Mouse (Mus musculus) v-Abl transformed pro-B cells (cell line): Measurements from ENCODE around the gene Nfx1.

Source experiments
- in situ Hi-C, 2 experiments: fragments of 400-800 bp; cut with MboI; formaldehyde crosslinking; loops; one replicate each; pipeline ENCODE4 v1.15.1; 2025; ENCODE audit not compliant: unreplicated experiment in 2 of 2

Gene Nfx1

DNA sequence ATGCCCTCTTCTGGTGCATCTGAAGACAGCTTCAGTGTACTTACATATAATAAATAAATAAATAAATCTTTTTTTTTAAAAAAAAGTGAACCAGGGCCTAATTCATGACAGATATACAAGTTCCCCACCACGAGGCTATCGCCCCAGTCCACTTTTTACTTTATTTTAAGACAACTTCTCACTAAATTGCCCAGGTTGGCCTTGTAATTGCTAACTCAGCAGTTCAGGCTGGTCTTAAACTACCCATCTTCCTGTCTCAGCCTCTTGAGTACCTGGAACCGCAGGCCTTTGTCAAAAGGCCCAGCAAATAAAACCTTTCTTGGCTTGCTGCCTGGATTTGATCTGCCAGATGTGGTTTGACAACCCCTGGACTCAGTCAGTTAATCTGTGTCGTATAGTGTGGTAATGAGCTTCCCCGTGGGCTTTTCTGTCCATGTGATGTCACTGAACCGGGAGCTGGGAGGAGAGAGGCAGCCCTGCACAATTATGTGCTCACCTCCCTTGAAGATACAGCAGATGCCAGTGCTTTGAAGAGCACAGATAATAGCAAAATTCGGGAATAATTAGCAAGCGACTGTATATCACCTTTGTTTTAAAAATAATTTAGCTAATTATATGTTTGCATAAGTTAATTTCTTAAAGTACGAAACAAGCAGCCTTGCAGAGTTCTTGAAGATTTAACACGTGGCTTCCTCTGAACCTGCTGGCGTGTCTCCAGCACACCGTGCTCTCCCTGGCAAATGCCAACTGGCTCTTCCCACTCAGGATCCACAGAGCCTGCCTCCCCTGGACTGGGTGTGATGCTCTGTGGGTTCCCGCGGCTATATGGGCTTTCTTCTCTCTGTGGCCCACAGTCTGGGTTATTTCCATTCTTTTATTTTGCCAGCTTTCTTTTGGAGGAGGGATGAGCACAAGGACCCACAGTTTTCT, 101.1 kb downstream of the Nfx1 start:
- in situ Hi-C loops: loop anchor here in 1 of 2 experiments (25.0 kb wide), 1 partner anchor 1891 kb away; the partner anchor contains the start of gene 1700022I11Rik

DNA sequence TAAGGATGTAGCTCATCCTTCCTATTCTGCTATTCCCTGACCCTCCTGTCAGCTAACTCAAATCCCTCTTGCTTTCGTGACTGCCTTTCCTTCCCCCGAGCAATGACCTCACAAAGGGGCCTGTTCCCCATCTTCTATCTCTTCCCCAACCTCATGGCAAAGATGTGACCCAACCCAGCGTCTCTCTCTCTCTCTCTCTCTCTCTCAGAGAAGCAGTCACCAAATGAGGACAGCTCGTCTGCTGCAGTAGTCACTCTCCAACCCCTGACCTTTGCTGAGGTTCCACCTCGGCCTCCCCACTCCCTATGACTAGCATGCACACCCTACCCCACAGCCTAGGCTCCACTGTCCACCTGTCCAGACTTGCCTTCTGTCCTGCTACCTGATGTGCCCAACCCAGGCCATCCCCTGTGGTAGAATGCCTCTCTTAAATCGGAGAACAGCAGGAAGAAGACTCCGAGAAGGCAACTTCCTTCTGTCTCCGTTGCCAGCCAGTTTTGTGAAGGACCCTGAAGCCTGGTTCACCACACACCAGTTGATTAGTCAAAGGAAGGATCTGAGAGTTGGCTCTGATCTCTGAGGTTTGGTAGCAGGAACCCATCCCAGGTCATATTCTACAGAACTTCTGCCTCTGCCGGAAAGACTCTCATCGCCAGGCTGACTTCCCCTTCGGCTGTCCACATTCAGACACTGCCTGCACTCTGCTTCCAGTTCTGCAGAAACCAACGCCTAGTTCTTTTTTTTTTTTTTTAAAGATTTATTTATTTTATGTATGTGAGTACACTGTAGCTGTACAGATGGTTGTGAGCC, 102.5 kb downstream of the Nfx1 start:
- in situ Hi-C loops: loop anchor here in 1 of 2 experiments (25.0 kb wide), 1 partner anchor 1889 kb away; the partner anchor contains the start of gene 1700022I11Rik

DNA sequence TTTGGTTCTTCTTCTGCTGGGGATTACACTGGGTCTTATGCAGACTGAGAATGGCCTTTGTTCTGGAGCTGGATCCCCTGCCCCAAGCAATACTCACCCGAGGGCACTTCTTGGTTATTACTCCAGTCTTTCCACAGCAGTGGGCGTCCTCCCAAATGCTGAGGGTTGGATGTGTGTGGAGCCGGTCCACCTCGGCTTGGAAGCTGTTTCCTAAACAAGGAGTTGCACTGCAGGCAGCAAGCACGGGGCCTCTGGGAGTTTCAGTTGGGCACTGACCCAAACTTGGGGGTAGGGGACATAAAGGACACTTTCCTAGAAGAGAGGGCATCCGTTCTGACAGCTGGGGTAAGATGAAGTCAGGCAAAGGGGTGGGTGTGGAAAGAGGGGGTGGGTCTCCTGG, 103.8 kb downstream of the Nfx1 start:
- in situ Hi-C loops: loop anchor here in 1 of 2 experiments (25.0 kb wide), 1 partner anchor 1888 kb away; the partner anchor contains the start of gene 1700022I11Rik
